Mouse (Mus musculus) G1E (cell line): ENCODE results near the gene Prpf40b. TPM values are rescaled to one million over a fixed set of nuclear protein-coding genes. Genes with fewer than 3 reads are reported as not detected.
A peak's percentile ranks its signal among the peaks of the same experiment; 100 is the strongest.
"Not testable (repeated sequence)": the region's sequence is repeated elsewhere in the genome, so short reads cannot be mapped to it uniquely, and the experiment has no call there.

ENCODE experiments used
- ATAC-seq: 2 replicates; pipeline ENCODE4 v1.8.0; 2016; ENCODE audit warnings: mild to moderate bottlenecking; ENCODE audit not compliant: insufficient number of reproducible peaks, poor library complexity, low FRiP score, severe bottlenecking; ENCODE audit errors: extremely low read depth
- DNase-seq: peaks from one replicate; pipeline ENCODE4 v3.0.0; 2012; ENCODE audit warnings: low spot score
- H3K27me3 ChIP-seq: 2 replicates; pipeline ENCODE4 v1.6.1; 2012; ENCODE audit warnings: mild to moderate bottlenecking, low read length, inconsistent platforms; ENCODE audit not compliant: insufficient read depth
- H3K36me3 ChIP-seq: replicated peaks from 2 replicates; pipeline ENCODE3; 2012; ENCODE audit warnings: mild to moderate bottlenecking, inconsistent platforms
- H3K4me1 ChIP-seq: 2 replicates; pipeline ENCODE4 v1.6.1; 2012; ENCODE audit warnings: low read depth, low read length, inconsistent platforms, mixed read lengths; ENCODE audit not compliant: insufficient read depth
- H3K4me3 ChIP-seq: 2 replicates; pipeline ENCODE4 v1.5.1; 2012; ENCODE audit warnings: low read depth, mild to moderate bottlenecking, inconsistent platforms, low read length, moderate library complexity, mixed read lengths
- H3K9me3 ChIP-seq: replicated peaks from 2 replicates; pipeline ENCODE4 v1.6.1; 2012; ENCODE audit warnings: inconsistent platforms
- CTCF ChIP-seq: IDR thresholded peaks from 2 replicates; pipeline ENCODE4 v1.5.1; 2012; ENCODE audit warnings: low read depth, low read length, inconsistent platforms, mixed read lengths
- GATA1 ChIP-seq: IDR thresholded peaks from 2 replicates; pipeline ENCODE4 v1.6.1; 2012; ENCODE audit warnings: borderline replicate concordance, low read length, inconsistent platforms, mixed read lengths
- GATA2 ChIP-seq: IDR thresholded peaks from 2 replicates; pipeline ENCODE4 v1.6.1; 2012; ENCODE audit warnings: low read depth, low read length, inconsistent platforms, borderline replicate concordance
- POLR2AphosphoS5 ChIP-seq: IDR thresholded peaks from 2 replicates; pipeline ENCODE4 v1.6.1; 2012; ENCODE audit warnings: low read depth, low read length, inconsistent platforms; ENCODE audit not compliant: insufficient replicate concordance
- TAL1 ChIP-seq: conservative IDR thresholded peaks from 2 replicates; pipeline ENCODE4 v1.6.1; 2012; ENCODE audit warnings: low read depth, low read length, inconsistent platforms, mixed read lengths
- polyA plus RNA-seq: library from polyadenylated mRNA; stranded (reverse); fragments of >175 nt; gene quantifications from 2 replicates; pipeline ENCODE4 v1.2.3, GENCODE M21; 2012
- total RNA-seq, 2 experiments: library from RNA; stranded (forward) in 1 of 2; stranded (reverse) in 1 of 2; fragments of 200-1000 nt in 1 of 2; fragments of >200 nt in 1 of 2; fragmentation: Nextera tagmentation in 1 of 2; gene quantifications; 2 replicates each; pipeline ENCODE4 v1.2.3; 2014 to 2017

Prpf40b gene
- total and polyA plus RNA-seq, 3 experiments = 10.1 to 47.2 (median 39.1) TPM

DNA sequence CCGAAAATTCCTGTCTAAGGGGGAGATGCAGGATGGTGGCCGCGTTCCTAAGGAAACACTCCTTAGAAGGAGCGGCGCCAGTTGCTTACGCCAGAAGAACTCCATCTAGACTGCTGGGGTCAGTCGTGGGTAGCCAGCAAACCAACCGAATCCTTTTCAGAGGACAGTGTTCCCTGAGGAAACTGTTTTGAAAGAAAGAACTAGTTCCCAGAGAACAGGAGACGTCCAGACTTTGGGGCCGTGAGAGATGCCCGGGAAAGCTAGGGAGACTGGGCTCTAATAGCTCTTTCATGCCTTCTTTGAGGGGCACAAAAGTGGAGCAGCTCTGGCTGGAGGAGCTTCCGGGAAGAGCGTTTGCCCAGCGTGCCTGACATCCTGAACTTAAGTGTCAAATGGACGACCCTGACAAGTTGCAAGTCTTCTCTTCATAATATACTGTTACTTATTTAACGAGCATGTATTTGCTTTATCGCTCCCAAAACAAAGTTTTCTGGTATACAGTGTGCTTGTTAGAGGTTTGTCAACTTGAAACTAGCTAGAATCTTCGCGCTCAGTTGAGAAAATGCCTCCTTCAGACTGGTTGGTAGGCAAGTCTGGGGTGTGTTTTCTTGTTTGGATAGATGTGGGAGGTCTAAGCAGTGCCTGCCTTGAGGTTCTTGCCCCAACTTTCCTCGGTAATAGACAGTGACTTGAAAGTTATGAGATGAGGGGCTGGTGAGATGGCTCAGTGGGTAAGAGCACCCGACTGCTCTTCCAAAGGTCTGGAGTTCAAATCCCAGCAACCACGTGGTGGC lies 42.3 kb upstream of the Prpf40b start:
- no peak for TF ChIP-seq GATA2
- TF ChIP-seq POLR2AphosphoS5 = no peak
- TF ChIP-seq GATA1 = no peak
- TF ChIP-seq CTCF = no peak
- no peak for TF ChIP-seq TAL1
- ATAC-seq (no peak), DNase-seq (peak; percentile 20)
- Histone ChIP-seq H3K27me3 (no peaks in the 10 kb centered on the region), H3K4me1 (peaks cover 41% of the 10 kb centered on the region), H3K36me3 (peaks cover 34% of the 10 kb centered on the region), H3K9me3 (no peaks in the 10 kb centered on the region), H3K4me3 (peak overlapping the region; percentile 75)

DNA sequence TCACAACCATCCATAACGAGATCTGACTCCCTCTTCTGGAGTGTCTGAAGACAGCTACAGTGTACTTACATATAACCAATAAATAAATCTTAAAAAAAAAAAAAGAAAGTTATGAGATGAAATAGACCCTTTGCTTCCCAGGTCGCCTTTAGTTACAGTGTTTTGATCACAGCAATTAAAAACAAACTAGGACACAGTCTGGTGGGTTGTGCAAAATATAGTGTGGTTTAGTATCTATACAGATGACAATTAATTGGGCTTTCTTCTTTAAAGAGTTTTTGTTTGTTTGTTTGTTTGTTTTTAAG lies 41.8 kb upstream of the Prpf40b start:
- peaks cover 28% of the 10 kb centered on the region for H3K36me3 ChIP-seq
- peaks cover 41% of the 10 kb centered on the region for H3K4me1 ChIP-seq
- H3K9me3 ChIP-seq, H3K4me3 ChIP-seq, H3K27me3 ChIP-seq, ATAC-seq, DNase-seq: not testable (repeated sequence)

DNA sequence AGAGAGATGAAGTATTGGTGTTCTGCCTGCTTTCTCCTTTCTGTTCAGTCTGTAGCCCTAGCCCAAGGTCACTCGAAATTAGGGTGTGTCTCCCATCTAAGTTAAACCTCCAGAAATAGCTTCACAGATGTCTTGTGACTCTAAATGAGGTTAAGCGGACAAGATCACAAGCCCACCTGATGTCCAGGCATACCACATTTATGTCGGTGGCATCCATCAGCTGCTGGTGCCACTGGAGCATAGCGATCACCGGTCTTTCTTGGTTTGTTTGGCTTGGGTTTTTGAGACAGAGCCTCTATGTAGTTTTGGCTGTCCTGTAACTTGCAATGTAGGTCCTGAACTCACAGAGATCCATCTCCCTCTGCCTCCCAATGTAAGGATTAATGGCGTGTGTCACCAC lies 41.1 kb upstream of the Prpf40b start:
- Histone ChIP-seq H3K9me3 (no peaks in the 10 kb centered on the region), H3K27me3 (no peaks in the 10 kb centered on the region), H3K4me3 (no peak overlapping the region), H3K4me1 (peaks cover 41% of the 10 kb centered on the region), H3K36me3 (peaks cover 22% of the 10 kb centered on the region)
- TF ChIP-seq GATA2 (no peak), GATA1 (no peak), TAL1 (no peak), POLR2AphosphoS5 (no peak), CTCF (no peak)
- no peak for ATAC-seq
- no peak for DNase-seq

DNA sequence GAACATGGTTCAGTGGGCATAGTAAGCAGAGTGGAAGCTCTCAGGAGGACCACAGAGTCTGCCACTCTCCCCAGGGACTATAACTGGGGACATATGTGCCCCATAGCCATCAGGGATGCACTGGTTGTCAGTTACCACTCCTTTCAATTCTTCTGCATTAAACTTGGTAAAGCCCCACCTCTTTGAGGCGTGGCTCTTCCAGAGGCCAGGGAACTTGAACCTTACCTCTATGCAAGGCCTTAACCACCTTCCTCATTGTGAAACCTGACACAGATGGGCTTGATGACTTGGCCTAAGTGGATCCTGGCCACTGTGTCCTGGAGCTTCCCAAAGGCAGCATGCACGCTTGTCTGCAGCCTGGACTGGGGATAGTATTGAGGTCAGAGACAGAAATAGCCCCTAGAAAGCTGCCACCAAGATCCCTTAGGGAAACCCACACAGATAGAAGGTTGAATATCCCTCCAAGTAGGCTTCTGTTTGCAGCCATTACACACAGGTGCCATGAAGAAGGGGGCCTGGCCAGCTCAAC lies 40.3 kb upstream of the Prpf40b start:
- DNase-seq (no peak), ATAC-seq (no peak)
- Histone ChIP-seq H3K27me3 (no peaks in the 10 kb centered on the region), H3K36me3 (peaks cover 14% of the 10 kb centered on the region), H3K4me3 (no peak overlapping the region), H3K4me1 (peaks cover 44% of the 10 kb centered on the region), H3K9me3 (no peaks in the 10 kb centered on the region)
- TF ChIP-seq POLR2AphosphoS5 (no peak), GATA2 (no peak), TAL1 (no peak), GATA1 (no peak), CTCF (no peak)

DNA sequence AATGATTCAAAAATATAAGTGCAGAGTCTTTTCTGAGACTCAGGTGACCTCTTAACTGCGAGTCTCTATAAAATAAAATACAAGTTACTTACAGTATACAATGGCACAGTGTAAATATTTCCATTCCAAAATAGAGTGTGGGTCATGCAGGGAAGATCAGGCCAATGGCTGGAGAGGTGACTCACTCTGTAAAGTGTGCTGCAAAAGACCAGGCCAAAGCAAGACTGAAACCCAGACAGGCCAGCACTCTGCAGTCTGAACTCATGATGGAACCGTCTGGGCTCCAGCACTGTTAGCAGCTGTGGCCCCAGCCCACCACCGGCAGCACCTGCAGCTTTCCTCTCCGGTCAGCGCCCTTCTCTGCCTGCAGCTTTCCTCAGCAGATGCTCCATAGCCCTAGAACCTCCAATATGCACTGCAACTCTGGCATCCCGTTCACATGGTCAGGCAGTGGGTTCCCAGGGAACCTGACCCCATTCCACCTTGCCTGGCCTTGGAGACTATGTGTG lies 39.6 kb upstream of the Prpf40b start:
- no peaks in the 10 kb centered on the region for H3K27me3 ChIP-seq
- H3K36me3 ChIP-seq = peaks cover 7% of the 10 kb centered on the region
- TF ChIP-seq GATA2 = no peak
- TF ChIP-seq GATA1 = no peak
- TF ChIP-seq CTCF = no peak
- no peak for TF ChIP-seq POLR2AphosphoS5
- no peak for TF ChIP-seq TAL1
- DNase-seq = no peak
- H3K9me3 ChIP-seq = no peaks in the 10 kb centered on the region
- ATAC-seq = no peak
- no peak overlapping the region for H3K4me3 ChIP-seq
- peaks cover 44% of the 10 kb centered on the region for H3K4me1 ChIP-seq

DNA sequence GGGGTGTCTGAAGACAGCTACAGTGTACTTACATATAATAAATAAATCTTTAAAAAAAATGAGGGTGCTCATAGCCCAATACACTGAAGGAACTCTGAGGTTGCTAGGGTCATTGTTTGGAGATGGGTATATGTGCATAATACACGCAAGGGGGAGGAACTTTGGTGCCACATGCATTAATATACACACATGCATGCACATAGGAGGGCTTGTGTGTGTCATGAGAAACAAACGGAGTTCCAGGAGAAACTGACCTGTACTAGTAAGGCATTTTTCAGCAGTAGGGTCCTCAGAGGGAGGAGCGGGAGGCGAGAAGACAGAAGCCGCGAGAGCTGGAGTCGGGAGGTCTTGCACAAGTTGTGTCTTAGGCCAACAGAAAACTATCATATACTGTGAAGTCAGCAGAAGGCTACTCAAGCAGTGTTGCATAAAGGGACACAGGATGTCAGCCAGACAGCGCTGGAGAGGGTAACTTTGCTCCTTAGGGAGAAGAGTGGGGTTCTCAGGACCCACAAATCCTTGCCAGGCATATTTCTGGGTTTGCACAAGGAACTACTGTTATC lies 35.6 kb upstream of the Prpf40b start:
- ATAC-seq (no peak), DNase-seq (no peak)
- H3K27me3 ChIP-seq = no peaks in the 10 kb centered on the region
- peak overlapping the region; percentile 49; the same call in 1 of the 2 replicates for H3K4me3 ChIP-seq
- no peaks in the 10 kb centered on the region for H3K9me3 ChIP-seq
- TF ChIP-seq POLR2AphosphoS5 (no peak), TAL1 (no peak), GATA1 (no peak), CTCF (no peak), GATA2 (no peak)
- H3K4me1 ChIP-seq = peaks cover 20% of the 10 kb centered on the region
- H3K36me3 ChIP-seq = peaks cover 4% of the 10 kb centered on the region
